In the genomic region with DNA sequence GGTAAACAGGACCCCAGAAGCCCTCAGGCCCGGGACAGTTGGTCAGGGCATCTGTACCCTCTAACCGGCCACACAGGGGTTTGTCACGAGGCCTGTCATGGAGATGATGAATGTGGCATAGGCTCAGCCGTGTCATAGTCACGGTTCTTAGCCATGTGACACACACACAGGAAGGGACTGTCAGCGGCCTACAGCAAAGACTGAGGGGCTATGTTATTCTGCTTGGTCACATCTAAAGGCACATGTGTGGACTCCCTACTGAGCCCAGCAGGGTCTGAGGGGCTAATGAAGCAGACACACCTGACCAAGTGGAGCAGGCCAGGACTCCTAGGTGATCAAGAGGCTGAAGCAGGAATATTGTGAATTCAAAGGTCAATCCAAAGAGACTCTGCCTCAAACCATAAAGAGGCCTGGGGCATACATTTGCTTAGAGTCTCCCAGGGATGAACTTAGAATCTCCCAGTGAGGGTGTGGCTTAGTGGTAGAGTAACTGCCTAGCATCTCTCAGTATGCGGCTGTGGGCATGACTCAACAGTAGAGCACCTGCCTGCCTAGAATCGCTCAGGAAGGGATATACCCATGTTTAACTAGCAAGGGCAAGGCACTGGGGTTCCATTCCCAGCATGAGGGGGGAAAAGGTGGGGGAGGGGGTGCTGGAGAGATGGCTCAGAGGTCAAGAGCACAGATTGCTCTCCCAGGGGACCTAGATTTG, we compare ENCODE assay signal across 13 mouse cellular contexts. TPM values are rescaled to one million over a fixed set of nuclear protein-coding genes. Genes with fewer than 3 reads are reported as not detected.
DNase-seq lines count a peak whose midpoint lies in the region; ATAC-seq and TF ChIP-seq lines count a peak whose summit lies in the region.
"Had no signal": no experiment of that assay in that cellular context is flagged by ENCODE, and none has a peak within 500 bp of the region (broad histone marks: within the 10 kb centered on the region; RNA-seq: fewer than 3 reads in every experiment).

No protein-coding gene starts in this region.

- H3K9me3 ChIP-seq in megakaryocyte, embryonic 14.5 days, result no peaks in the 10 kb centered on the region
- H3K9me3 ChIP-seq: liver, embryonic 15.5 days had no signal

- H3K27me3 ChIP-seq in megakaryocyte, embryonic 14.5 days (replicated peaks), result no peaks in the 10 kb centered on the region
- no peaks in the 10 kb centered on the region for H3K27me3 ChIP-seq in C2C12 (ENCODE audit: control insufficient read depth, insufficient read depth, insufficient read length)
- H3K27me3 ChIP-seq: liver, embryonic 15.5 days had no signal

- no peaks in the 10 kb centered on the region for H3K79me3 ChIP-seq in C2C12 (ENCODE audit: low read depth)

- H3ac ChIP-seq in C2C12 (ENCODE audit: control insufficient read depth, insufficient read length, low read depth), result no peak overlapping the region

- H3K27ac ChIP-seq in macrophage, result peak overlapping the region; percentile 99
- H3K27ac ChIP-seq: liver, embryonic 15.5 days had no signal

- no peak for DNase-seq in c-Kit-positive CD71-positive TER-119-positive erythroid progenitor cells, embryonic 14.5 days (ENCODE audit: low spot score)
- DNase-seq in gastrocnemius, postnatal 10 days, result no peak
- DNase-seq: cerebellum, postnatal 36 days; right cerebral cortex, adult 18-20 months had no signal

- H3K36me3 ChIP-seq in megakaryocyte, embryonic 14.5 days (replicated peaks; ENCODE audit: low read length), result peaks cover 53% of the 10 kb centered on the region
- H3K36me3 ChIP-seq in C2C12 (ENCODE audit: control insufficient read depth, insufficient read depth), result peaks cover 4% of the 10 kb centered on the region
- H3K36me3 ChIP-seq in macrophage (ENCODE audit: inconsistent target), result no peaks in the 10 kb centered on the region

- no peak for ATAC-seq in megakaryocyte, adult 5-6 weeks (ENCODE audit: poor library complexity, severe bottlenecking)
- peak; percentile 23 for ATAC-seq in common myeloid progenitor, adult 5-6 weeks (replicated peaks; ENCODE audit: low read depth, poor library complexity, severe bottlenecking)
- no peak for ATAC-seq in cerebellum, adult (ENCODE audit: insufficient number of reproducible peaks, low FRiP score, low TSS enrichment)

- peak overlapping the region; percentile 70 for H3K4me3 ChIP-seq in megakaryocyte, embryonic 14.5 days (replicated peaks)
- H3K4me3 ChIP-seq in C2C12 (ENCODE audit: insufficient read depth, poor library complexity, severe bottlenecking) (no peak overlapping the region), macrophage (ENCODE audit: inconsistent target) (peak overlapping the region; percentile 79)
- H3K4me3 ChIP-seq: liver, embryonic 15.5 days had no signal

- no peaks in the 10 kb centered on the region for H3K79me2 ChIP-seq in C2C12 (ENCODE audit: control insufficient read depth, insufficient read depth)
- H3K79me2 ChIP-seq in macrophage (ENCODE audit: inconsistent target), result peaks cover 94% of the 10 kb centered on the region

- 2% methylated on average over 8 of the region's 8 CpGs for WGBS in macrophage (ENCODE audit: missing documents)

- TF ChIP-seq CTCF in C2C12 (IDR thresholded peaks at IDR 0.05; ENCODE audit: control insufficient read depth, insufficient read depth, insufficient read length), result no peak

- H3K4me1 ChIP-seq in megakaryocyte, embryonic 14.5 days, result peaks cover 84% of the 10 kb centered on the region

TF ChIP-seq in C2C12, 6 proteins besides CTCF, POLR2A, EP300 and RAD21:
- TF ChIP-seq USF1 (IDR thresholded peaks at IDR 0.05; ENCODE audit: low read depth) (peak; percentile 39), MYOD1 (IDR thresholded peaks at IDR 0.05; ENCODE audit: control insufficient read depth, insufficient read length, low read depth) (peak; percentile 34), MYOG (IDR thresholded peaks at IDR 0.05; ENCODE audit: control insufficient read depth, extremely low read depth, insufficient read length) (no peak)
TF ChIP-seq in C2C12: peak in this region for 2.

RNA-seq across cellular contexts. Expression of a gene that starts 2.9 kb away (rescaled TPM):
- polyA plus RNA-seq in megakaryocyte, embryonic 14.5 days (2012; ENCODE audit: insufficient read depth, low replicate concordance), result 16.9 and 67.9 TPM in 2 replicates
- total RNA-seq in megakaryocyte, adult 5-6 weeks (2015), result 87.7 and 91.1 TPM in 2 replicates
- 109 and 115 TPM in 2 replicates for total RNA-seq in megakaryocyte, adult 5-6 weeks (2017)
- polyA plus RNA-seq in C2C12 (2012; fragmentation: generic; extraction: Trizol), result 0.61 TPM
- total RNA-seq in common myeloid progenitor, adult 5-6 weeks (2017), result 50.2 and 65.4 TPM in 2 replicates
- total RNA-seq in macrophage (2018; cell fraction: chromatin; rRNA removed), result 1,000 to 10,000 TPM in 1 of 26 experiments, 100 to 1,000 TPM in 25; 103 to 1,091 (median 578) TPM
- 100 to 1,000 TPM; 220 to 372 (median 288) TPM for total RNA-seq in macrophage (2018; cell fraction: cytosol; rRNA removed)
- total RNA-seq in macrophage (2018; cell fraction: nucleus; rRNA removed), result 100 to 1,000 TPM in 25 of 26 experiments, 10 to 100 TPM in 1; 99.9 to 631 (median 425) TPM
- 185 to 303 TPM (median 275 TPM) in 3 replicates for polyA plus RNA-seq in macrophage (2018)
- total RNA-seq in gastrocnemius, postnatal 10 days (2021), result 1 to 10 TPM; 1.8 to 3.2 TPM

RNA-seq across cellular contexts. Expression of a gene that starts 27.3 kb away (rescaled TPM):
- 58.4 and 156 TPM in 2 replicates for polyA plus RNA-seq in megakaryocyte, embryonic 14.5 days (2012; ENCODE audit: insufficient read depth, low replicate concordance)
- total RNA-seq in megakaryocyte, adult 5-6 weeks (2015), result 160 and 176 TPM in 2 replicates
- 191 and 197 TPM in 2 replicates for total RNA-seq in megakaryocyte, adult 5-6 weeks (2017)
- 427 TPM for polyA plus RNA-seq in C2C12 (2012; fragmentation: generic; extraction: Trizol)
- 214 and 235 TPM in 2 replicates for total RNA-seq in common myeloid progenitor, adult 5-6 weeks (2017)
- total RNA-seq in macrophage (2018; cell fraction: chromatin; rRNA removed), result 100 to 1,000 TPM; 156 to 239 (median 217) TPM
- 100 to 1,000 TPM; 134 to 180 (median 160) TPM for total RNA-seq in macrophage (2018; cell fraction: cytosol; rRNA removed)
- 100 to 1,000 TPM; 156 to 225 (median 183) TPM for total RNA-seq in macrophage (2018; cell fraction: nucleus; rRNA removed)
- 92.6 to 190 TPM (median 145 TPM) in 3 replicates for polyA plus RNA-seq in macrophage (2018)
- total RNA-seq in gastrocnemius, postnatal 10 days (2021), result 100 to 1,000 TPM; 151 to 159 TPM

RNA-seq across cellular contexts. Expression of a gene that starts 30.8 kb away (rescaled TPM):
- 9.1 and 35.0 TPM in 2 replicates for polyA plus RNA-seq in megakaryocyte, embryonic 14.5 days (2012; ENCODE audit: insufficient read depth, low replicate concordance)
- 161 and 172 TPM in 2 replicates for total RNA-seq in megakaryocyte, adult 5-6 weeks (2015)
- total RNA-seq in megakaryocyte, adult 5-6 weeks (2017), result 110 and 115 TPM in 2 replicates
- polyA plus RNA-seq in C2C12 (2012; fragmentation: generic; extraction: Trizol) (140 TPM), macrophage (2018) (65.2 to 94.5 TPM (median 74.5 TPM) in 3 replicates)
- 159 and 183 TPM in 2 replicates for total RNA-seq in common myeloid progenitor, adult 5-6 weeks (2017)
- 100 to 1,000 TPM in 23 of 26 experiments, 10 to 100 TPM in 3; 50.1 to 375 (median 230) TPM for total RNA-seq in macrophage (2018; cell fraction: chromatin; rRNA removed)
- 100 to 1,000 TPM in 3 of 26 experiments, 10 to 100 TPM in 23; 48.7 to 120 (median 76.1) TPM for total RNA-seq in macrophage (2018; cell fraction: cytosol; rRNA removed)
- 100 to 1,000 TPM in 20 of 26 experiments, 10 to 100 TPM in 6; 41.1 to 290 (median 182) TPM for total RNA-seq in macrophage (2018; cell fraction: nucleus; rRNA removed)
- total RNA-seq in gastrocnemius, postnatal 10 days (2021), result 10 to 100 TPM; 18.8 to 25.7 TPM

RNA-seq across cellular contexts. Expression of a gene that starts 52.0 kb away (rescaled TPM):
- not detected in 2 replicates for polyA plus RNA-seq in megakaryocyte, embryonic 14.5 days (2012; ENCODE audit: insufficient read depth, low replicate concordance)
- total RNA-seq in megakaryocyte, adult 5-6 weeks (2015), result not detected in 2 replicates
- not detected in 2 replicates for total RNA-seq in megakaryocyte, adult 5-6 weeks (2017)
- polyA plus RNA-seq in C2C12 (2012; fragmentation: generic; extraction: Trizol) (0.11 TPM), macrophage (2018) (not detected in 3 replicates)
- total RNA-seq in common myeloid progenitor, adult 5-6 weeks (2017), result not detected in 2 replicates
- not detected for total RNA-seq in macrophage (2018; cell fraction: chromatin; rRNA removed)
- total RNA-seq in macrophage (2018; cell fraction: cytosol; rRNA removed), result under 1 TPM in 2 of 26 experiments, not detected in 24; 0.05 to 0.06 TPM
- total RNA-seq in macrophage (2018; cell fraction: nucleus; rRNA removed), result not detected
- total RNA-seq in gastrocnemius, postnatal 10 days (2021), result under 1 TPM; 0.14 to 0.16 TPM
- polyA plus RNA-seq: heart, postnatal 0 days; liver, embryonic 15.5 days; neural tube, embryonic 14.5 days had no signal

RNA-seq across cellular contexts. Expression of a gene that starts 59.7 kb away (rescaled TPM):
- polyA plus RNA-seq in megakaryocyte, embryonic 14.5 days (2012; ENCODE audit: insufficient read depth, low replicate concordance), result 32.0 and 86.2 TPM in 2 replicates
- total RNA-seq in megakaryocyte, adult 5-6 weeks (2015), result 1.8 and 1.9 TPM in 2 replicates
- 3.7 and 6.7 TPM in 2 replicates for total RNA-seq in megakaryocyte, adult 5-6 weeks (2017)
- polyA plus RNA-seq in C2C12 (2012; fragmentation: generic; extraction: Trizol) (15.7 TPM), macrophage (2018) (12.7 to 25.8 TPM (median 14.6 TPM) in 3 replicates)
- 6.2 and 13.3 TPM in 2 replicates for total RNA-seq in common myeloid progenitor, adult 5-6 weeks (2017)
- 10 to 100 TPM; 11.8 to 85.0 (median 49.1) TPM for total RNA-seq in macrophage (2018; cell fraction: chromatin; rRNA removed)
- 10 to 100 TPM; 12.8 to 32.5 (median 20.5) TPM for total RNA-seq in macrophage (2018; cell fraction: cytosol; rRNA removed)
- total RNA-seq in macrophage (2018; cell fraction: nucleus; rRNA removed), result 10 to 100 TPM; 18.9 to 60.9 (median 39.2) TPM
- total RNA-seq in gastrocnemius, postnatal 10 days (2021), result 10 to 100 TPM; 10.1 to 12.8 TPM

Comparison
In these comparisons a context has a peak if more than half of its experiments do, and no peak if none do; other contexts are left out.
1. RNA of a gene that starts 2.9 kb away (total RNA-seq): 87.7 to 115 TPM in megakaryocyte, adult 5-6 weeks and 50.2 to 65.4 TPM in common myeloid progenitor, adult 5-6 weeks; 1.8 to 3.2 TPM in gastrocnemius, postnatal 10 days; every median in the first group is over 10 times any median in the second.